Mouse (Mus musculus) inflammation-experienced regulatory T-cells (primary cell): ENCODE results near the gene Gm6169. TPM values are rescaled to one million over a fixed set of nuclear protein-coding genes. Genes with fewer than 3 reads are reported as not detected.

Source experiments
- polyA plus RNA-seq, 2 experiments: library from polyadenylated mRNA; unstranded; fragments of 100-300 nt; shearing (Covaris generic); gene quantifications; one replicate each; pipeline ENCODE4 v1.2.1; 2017

Gene Gm6169
- polyA plus RNA-seq, result 1 to 10 TPM; 6.1 to 9.3 TPM

GRCm38 (mm10) chr13:97099187-97099852, at the start of gene Gm6169:
Gm6169 (minus strand) TSS chr13:97099237.

GRCm38 (mm10) chr13:97137466-97138400, 38.7 kb upstream of the Gm6169 start, which contains the start of the genes Gfm2 and Nsa2:
Gfm2 (plus strand) TSS chr13:97137937.
Nsa2 (minus strand) TSS chr13:97137937.

GRCm38 (mm10) chr13:97066649-97067550, 32.1 kb downstream of the Gm6169 start, which contains the start of gene Fam169a:
Fam169a (plus strand) TSS chr13:97067286.

Other genes starting within 250 kb of the Gm6169 start
- gene Gcnt4, start 174.5 kb downstream of the Gm6169 start, polyA plus RNA-seq, result under 1 TPM in 1 of 2 experiments, not detected in 1; 0.16 TPM
- gene 1700029F12Rik, start 64.9 kb downstream of the Gm6169 start, polyA plus RNA-seq, result under 1 TPM; 0.14 to 0.43 TPM
- under 1 TPM; 0.16 to 0.99 TPM for gene Fam169a, start 32.0 kb downstream of the Gm6169 start, polyA plus RNA-seq
- 10 to 100 TPM; 33.8 to 40.4 TPM for gene Gfm2, start 38.7 kb upstream of the Gm6169 start, polyA plus RNA-seq
- 10 to 100 TPM; 75.2 to 77.1 TPM for gene Nsa2, start 38.7 kb upstream of the Gm6169 start, polyA plus RNA-seq
- gene Hexb, start 99.1 kb upstream of the Gm6169 start, polyA plus RNA-seq, result 10 to 100 TPM; 80.1 to 82.2 TPM
- gene Enc1, start 141.9 kb upstream of the Gm6169 start, polyA plus RNA-seq, result 1 to 10 TPM in 1 of 2 experiments, under 1 TPM in 1; 0.42 to 1.4 TPM